ENCODE assay signal across 8 mouse cellular contexts in the genomic region with DNA sequence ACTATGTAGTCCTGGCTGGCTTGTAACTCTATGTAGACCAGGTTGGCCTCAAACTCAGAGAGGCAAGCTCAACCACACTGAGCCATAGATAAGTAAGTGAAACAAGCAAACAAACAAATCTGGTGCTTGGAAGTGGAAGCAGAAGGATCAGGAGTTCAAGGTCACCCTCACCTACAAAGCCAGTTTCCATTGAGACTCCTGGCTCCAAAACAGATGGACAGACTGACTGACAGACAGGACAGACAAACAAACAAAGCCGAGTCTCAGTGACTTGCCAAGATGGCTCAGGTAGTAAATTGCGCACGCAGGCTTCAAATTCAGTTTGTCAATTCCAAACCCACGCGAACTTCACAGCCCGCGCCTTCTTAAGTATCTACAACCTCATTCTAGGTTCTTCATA. TPM values are rescaled to one million over a fixed set of nuclear protein-coding genes. Genes with fewer than 3 reads are reported as not detected.
A peak's percentile ranks its signal among the peaks of the same experiment; 100 is the strongest.
DNase-seq lines count a peak whose midpoint lies in the region; ATAC-seq and TF ChIP-seq lines count a peak whose summit lies in the region.

No protein-coding gene starts in this region.

- peak overlapping the region; percentile 88 for H3K4me2 ChIP-seq in heart, embryonic 12.5 days
- H3K4me2 ChIP-seq in forebrain, embryonic 14.5 days (ENCODE audit: low read length) = peak overlapping the region; percentile 88
- peak overlapping the region; percentile 78 for H3K4me2 ChIP-seq in liver, embryonic 16.5 days (ENCODE audit: low read depth, low read length)

- peak overlapping the region; percentile 80 for H3K4me3 ChIP-seq in heart, embryonic 12.5 days
- peak overlapping the region; percentile 70 for H3K4me3 ChIP-seq in ES-Bruce4 (ENCODE audit: low read depth, low read length)
- H3K4me3 ChIP-seq in forebrain, embryonic 14.5 days (ENCODE audit: low read depth, low read length) = peak overlapping the region; percentile 86
- peak overlapping the region; percentile 94 for H3K4me3 ChIP-seq in liver, embryonic 16.5 days (ENCODE audit: low read depth, low read length)

- H3K27ac ChIP-seq in heart, embryonic 12.5 days (ENCODE audit: poor library complexity, severe bottlenecking) = no peak overlapping the region
- H3K27ac ChIP-seq in ES-Bruce4 (ENCODE audit: insufficient read depth, low read length) = no peak overlapping the region
- H3K27ac ChIP-seq in forebrain, embryonic 14.5 days (ENCODE audit: low read depth, low read length) = no peak overlapping the region
- H3K27ac ChIP-seq in liver, embryonic 16.5 days (ENCODE audit: low read length) = peak overlapping the region; percentile 99

- no peak for DNase-seq in heart, postnatal 10 days
- DNase-seq in forebrain, embryonic 14.5 days (ENCODE audit: low spot score) = no peak
- no peak for DNase-seq in thymus, postnatal 4 days
- DNase-seq in cerebellum, adult 9-11 months = no peak

- ATAC-seq in heart, embryonic 12.5 days (ENCODE audit: insufficient number of reproducible peaks, low FRiP score) = no peak
- ATAC-seq in forebrain, embryonic 14.5 days = no peak
- ATAC-seq in liver, embryonic 16.5 days (ENCODE audit: low read depth) = peak; percentile 4; the same call in 1 of the 2 replicates
- no peak for ATAC-seq in megakaryocyte progenitor cell, adult 5-6 weeks (replicated peaks; ENCODE audit: poor library complexity)

- peaks cover 27% of the 10 kb centered on the region; the same call in 1 of the 2 replicates for H3K4me1 ChIP-seq in heart, embryonic 12.5 days (replicated peaks)
- no peaks in the 10 kb centered on the region for H3K4me1 ChIP-seq in ES-Bruce4 (ENCODE audit: control insufficient read depth, insufficient read depth, low read length)
- H3K4me1 ChIP-seq in forebrain, embryonic 14.5 days (ENCODE audit: control insufficient read depth, insufficient read depth, low read length) = peaks cover 17% of the 10 kb centered on the region
- H3K4me1 ChIP-seq in liver, embryonic 16.5 days (ENCODE audit: control insufficient read depth, low read depth, low read length) = peaks cover 40% of the 10 kb centered on the region

- intact Hi-C loops in heart, postnatal 10 days (cut with DNase I) = no loop called here

- no peak for TF ChIP-seq POLR2A in ES-Bruce4 (IDR thresholded peaks at IDR 0.05; ENCODE audit: insufficient read depth, low read length)

- H3K36me3 ChIP-seq in heart, embryonic 12.5 days = no peaks in the 10 kb centered on the region
- H3K36me3 ChIP-seq in ES-Bruce4 (ENCODE audit: control insufficient read depth, insufficient read depth, low read length, poor library complexity, severe bottlenecking) = no peaks in the 10 kb centered on the region
- H3K36me3 ChIP-seq in forebrain, embryonic 14.5 days (ENCODE audit: control insufficient read depth, insufficient read depth, low read length) = no peaks in the 10 kb centered on the region
- peaks cover 17% of the 10 kb centered on the region; the same call in 1 of the 2 replicates for H3K36me3 ChIP-seq in liver, embryonic 16.5 days (ENCODE audit: control insufficient read depth, insufficient read depth)

- WGBS in heart, embryonic 12.5 days = 19% methylated on average over 7 of the region's 7 CpGs
- whole genome bisulfite sequencing in forebrain, embryonic 14.5 days = 20% methylated on average over 7 of the region's 7 CpGs
- WGBS in liver, embryonic 16.5 days (ENCODE audit: insufficient replicate concordance) = 10% methylated on average over 7 of the region's 7 CpGs

- H3K9ac ChIP-seq in heart, embryonic 12.5 days = peak overlapping the region; percentile 85
- H3K9ac ChIP-seq in ES-Bruce4 (ENCODE audit: low read depth, poor library complexity, severe bottlenecking) = peak overlapping the region; percentile 64
- H3K9ac ChIP-seq in forebrain, embryonic 14.5 days (ENCODE audit: low read length) = peak overlapping the region; percentile 90
- peak overlapping the region; percentile 97 for H3K9ac ChIP-seq in liver, embryonic 16.5 days (ENCODE audit: low read depth, low read length)

- H3K27me3 ChIP-seq in heart, embryonic 12.5 days (replicated peaks) = 0 out of 2 replicates have a peak, but pooled peaks cover 5% of the 10 kb centered on the region
- no peaks in the 10 kb centered on the region for H3K27me3 ChIP-seq in ES-Bruce4 (ENCODE audit: control insufficient read depth, insufficient read depth, low read length, poor library complexity, severe bottlenecking)
- no peaks in the 10 kb centered on the region for H3K27me3 ChIP-seq in forebrain, embryonic 14.5 days (replicated peaks; ENCODE audit: control insufficient read depth, insufficient read depth, low read length)
- no peaks in the 10 kb centered on the region for H3K27me3 ChIP-seq in liver, embryonic 16.5 days (ENCODE audit: control insufficient read depth, insufficient read depth, low read depth, low read length)

- no peak for TF ChIP-seq CTCF in ES-Bruce4 (IDR thresholded peaks at IDR 0.05; ENCODE audit: low read depth, low read length)

- no peak for TF ChIP-seq EP300 in ES-Bruce4 (IDR thresholded peaks at IDR 0.05; ENCODE audit: insufficient read depth, low read depth, low read length)

- 0 out of 2 replicates have a peak, but pooled peaks cover under 1% of the 10 kb centered on the region for H3K9me3 ChIP-seq in heart, embryonic 12.5 days (replicated peaks)
- H3K9me3 ChIP-seq in ES-Bruce4 (replicated peaks; ENCODE audit: control insufficient read depth, insufficient read depth, low read length, poor library complexity, severe bottlenecking) = no peaks in the 10 kb centered on the region
- no peaks in the 10 kb centered on the region for H3K9me3 ChIP-seq in forebrain, embryonic 14.5 days (replicated peaks; ENCODE audit: control insufficient read depth, low read length)
- H3K9me3 ChIP-seq in liver, embryonic 16.5 days (replicated peaks; ENCODE audit: control insufficient read depth, low read length) = no peaks in the 10 kb centered on the region

RNA-seq across cellular contexts. Expression of gene Fam234b, which starts 0.3 kb away (rescaled TPM):
- 9.0 and 10.7 TPM in 2 replicates for polyA plus RNA-seq in heart, embryonic 12.5 days (2016; fragmentation: Nextera tagmentation; extraction: Ambion mirVana)
- 1 to 10 TPM; 5.6 to 7.5 TPM for total RNA-seq in heart, postnatal 10 days (2021)
- polyA plus RNA-seq in ES-Bruce4 (2011; ENCODE audit: insufficient read depth, insufficient read length, low read depth, missing spikeins) = 6.3 and 7.4 TPM in 2 replicates
- 75.5 and 95.1 TPM in 2 replicates for polyA plus RNA-seq in forebrain, embryonic 14.5 days (2014; fragmentation: Nextera tagmentation; extraction: Ambion mirVana)
- polyA plus RNA-seq in liver, embryonic 16.5 days (2015; fragmentation: Nextera tagmentation; extraction: Ambion mirVana) = 31.7 and 33.8 TPM in 2 replicates
- total RNA-seq in megakaryocyte progenitor cell, adult 5-6 weeks (2015) = 5.9 and 6.5 TPM in 2 replicates
- 5.4 and 6.8 TPM in 2 replicates for total RNA-seq in megakaryocyte progenitor cell, adult 5-6 weeks (2017)

RNA-seq across cellular contexts. Expression of gene Hebp1, which starts 0.4 kb away (rescaled TPM):
- polyA plus RNA-seq in heart, embryonic 12.5 days (2016; fragmentation: Nextera tagmentation; extraction: Ambion mirVana) = 14.8 and 16.0 TPM in 2 replicates
- total RNA-seq in heart, postnatal 10 days (2021) = 10 to 100 TPM; 58.5 to 59.0 TPM
- polyA plus RNA-seq in ES-Bruce4 (2011; ENCODE audit: insufficient read depth, insufficient read length, low read depth, missing spikeins) = 12.8 and 13.5 TPM in 2 replicates
- 4.6 and 6.8 TPM in 2 replicates for polyA plus RNA-seq in forebrain, embryonic 14.5 days (2014; fragmentation: Nextera tagmentation; extraction: Ambion mirVana)
- polyA plus RNA-seq in liver, embryonic 16.5 days (2015; fragmentation: Nextera tagmentation; extraction: Ambion mirVana) = 133 and 134 TPM in 2 replicates
- total RNA-seq in megakaryocyte progenitor cell, adult 5-6 weeks (2015) = 12.9 and 15.0 TPM in 2 replicates
- total RNA-seq in megakaryocyte progenitor cell, adult 5-6 weeks (2017) = 20.0 and 21.2 TPM in 2 replicates

RNA-seq across cellular contexts. Expression of gene Gsg1, which starts 56.7 kb away (rescaled TPM):
- polyA plus RNA-seq in heart, embryonic 12.5 days (2016; fragmentation: Nextera tagmentation; extraction: Ambion mirVana) = 0.59 and 0.69 TPM in 2 replicates
- under 1 TPM; 0.32 to 0.89 TPM for total RNA-seq in heart, postnatal 10 days (2021)
- polyA plus RNA-seq in ES-Bruce4 (2011; ENCODE audit: insufficient read depth, insufficient read length, low read depth, missing spikeins) = 0.62 TPM in 1 of 2 replicates, not detected in the other
- 0.31 and 0.55 TPM in 2 replicates for polyA plus RNA-seq in forebrain, embryonic 14.5 days (2014; fragmentation: Nextera tagmentation; extraction: Ambion mirVana)
- polyA plus RNA-seq in liver, embryonic 16.5 days (2015; fragmentation: Nextera tagmentation; extraction: Ambion mirVana) = 0.13 TPM in 1 of 2 replicates, not detected in the other
- total RNA-seq in megakaryocyte progenitor cell, adult 5-6 weeks (2015) = not detected in 2 replicates
- not detected in 2 replicates for total RNA-seq in megakaryocyte progenitor cell, adult 5-6 weeks (2017)
